Mouse (Mus musculus) erythroblast, embryonic 14.5 days (primary cell): ENCODE data around the gene Phlda2. TPM values are rescaled to one million over a fixed set of nuclear protein-coding genes. Genes with fewer than 3 reads are reported as not detected.

Experiments
- H3K27me3 ChIP-seq: 2 replicates; pipeline ENCODE4 v1.6.1; 2012; ENCODE audit warnings: inconsistent platforms; ENCODE audit not compliant: control insufficient read depth
- H3K36me3 ChIP-seq: 2 replicates; pipeline ENCODE4 v1.6.1; 2012; ENCODE audit warnings: mild to moderate bottlenecking, inconsistent platforms; ENCODE audit not compliant: control insufficient read depth
- H3K4me1 ChIP-seq: 2 replicates; pipeline ENCODE4 v1.6.1; 2012; ENCODE audit warnings: inconsistent platforms; ENCODE audit not compliant: control insufficient read depth
- H3K4me3 ChIP-seq: replicated peaks from 2 replicates; pipeline ENCODE3; 2012; ENCODE audit warnings: moderate library complexity, mild to moderate bottlenecking, inconsistent platforms
- H3K9me3 ChIP-seq: 2 replicates; pipeline ENCODE4 v1.6.1; 2012; ENCODE audit warnings: low read length, inconsistent platforms, mixed read lengths; ENCODE audit not compliant: control insufficient read depth
- GATA1 ChIP-seq: IDR thresholded peaks from 2 replicates; pipeline ENCODE4 v1.6.1; 2012; ENCODE audit warnings: low read length, inconsistent platforms, mixed read lengths
- TAL1 ChIP-seq: IDR thresholded peaks from 3 replicates; pipeline ENCODE4 v1.6.1; 2012; ENCODE audit warnings: low read length, inconsistent platforms, mixed read lengths
- polyA plus RNA-seq: library from polyadenylated mRNA; stranded (reverse); fragments of >175 nt; gene quantifications from 2 replicates; pipeline ENCODE4 v1.2.3, GENCODE M21; 2012

Phlda2 gene
- polyA plus RNA-seq, 1 experiment, result 0.18 TPM

DNA sequence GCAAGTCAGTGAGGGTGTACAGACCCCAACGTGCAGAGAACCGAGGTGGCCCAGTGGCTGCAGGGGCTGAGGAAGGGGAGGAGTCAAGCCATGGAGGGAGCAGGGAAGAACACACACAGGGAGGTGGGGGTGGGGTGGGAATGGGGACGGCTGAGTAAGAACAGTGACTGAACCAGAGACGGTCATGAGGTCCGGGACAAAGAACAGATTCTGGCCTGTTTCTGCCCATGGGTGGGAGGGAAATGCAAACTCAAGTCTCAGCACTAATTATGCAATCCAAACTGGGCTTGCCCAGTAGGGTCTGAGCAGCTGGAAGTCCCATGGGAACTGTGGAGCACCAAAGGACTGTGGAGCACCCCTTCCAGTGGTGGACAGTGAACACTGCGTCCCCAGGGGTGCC is 20.4 kb downstream of the Phlda2 start:
- Histone ChIP-seq H3K27me3 (peaks cover 13% of the 10 kb centered on the region), H3K9me3 (no peaks in the 10 kb centered on the region), H3K4me1 (no peaks in the 10 kb centered on the region), H3K4me3 (no peak overlapping the region), H3K36me3 (no peaks in the 10 kb centered on the region)
- no peak for TF ChIP-seq TAL1
- TF ChIP-seq GATA1, result no peak

DNA sequence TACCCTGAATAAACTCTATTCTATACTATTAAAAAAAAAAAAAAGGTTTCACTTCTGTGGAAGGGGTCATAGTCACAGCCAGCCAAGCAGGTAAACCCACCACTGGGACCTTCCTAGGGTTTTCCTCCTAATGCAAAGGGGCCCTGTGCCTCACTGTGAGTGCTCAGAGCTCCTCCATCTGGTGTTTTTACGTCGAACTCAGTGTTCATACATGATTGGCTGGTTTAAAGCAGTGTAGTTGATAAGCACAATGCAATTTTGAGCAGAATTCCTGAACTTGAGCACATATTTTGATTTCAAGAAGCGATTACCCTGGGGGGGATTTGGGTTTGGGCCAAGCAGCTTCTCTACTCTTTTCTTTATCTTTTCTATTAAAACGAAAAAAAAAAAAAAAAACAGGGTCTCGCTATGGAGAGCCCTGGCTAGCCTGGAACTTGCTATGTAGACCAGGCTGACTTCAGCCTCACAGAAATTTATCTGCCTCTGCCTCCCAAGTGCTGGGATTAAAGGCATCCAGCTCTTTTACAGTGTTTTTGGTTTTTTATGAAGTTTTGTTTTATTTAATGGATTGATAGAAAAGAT is 21.1 kb downstream of the Phlda2 start:
- Histone ChIP-seq H3K27me3 (peaks cover 13% of the 10 kb centered on the region), H3K9me3 (no peaks in the 10 kb centered on the region), H3K36me3 (no peaks in the 10 kb centered on the region), H3K4me1 (no peaks in the 10 kb centered on the region), H3K4me3 (no peak overlapping the region)
- TF ChIP-seq GATA1, result no peak
- no peak for TF ChIP-seq TAL1

DNA sequence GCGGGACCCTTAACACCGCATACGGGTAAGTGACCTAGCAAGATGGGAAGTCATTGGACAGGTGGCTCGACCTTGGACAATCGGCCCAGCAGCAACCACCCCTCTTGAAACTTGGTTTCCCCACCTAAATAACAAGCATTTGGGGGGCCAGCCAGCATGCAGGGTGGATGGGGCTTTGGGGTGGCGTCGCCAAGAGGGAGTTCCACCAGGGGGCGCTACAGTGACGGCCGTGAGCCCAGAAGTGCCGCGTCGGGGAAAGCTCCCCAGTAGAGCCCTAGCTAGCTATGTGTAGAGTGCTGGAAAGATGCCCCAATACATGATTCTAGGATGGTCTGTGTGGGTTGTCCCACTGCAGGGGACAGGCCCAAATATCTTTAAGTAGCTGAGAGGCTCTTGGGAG is 22.5 kb downstream of the Phlda2 start:
- H3K4me1 ChIP-seq, result no peaks in the 10 kb centered on the region
- no peaks in the 10 kb centered on the region for H3K9me3 ChIP-seq
- H3K4me3 ChIP-seq, result no peak overlapping the region
- TF ChIP-seq GATA1 (no peak), TAL1 (no peak)
- no peaks in the 10 kb centered on the region for H3K36me3 ChIP-seq
- H3K27me3 ChIP-seq, result peaks cover 13% of the 10 kb centered on the region

DNA sequence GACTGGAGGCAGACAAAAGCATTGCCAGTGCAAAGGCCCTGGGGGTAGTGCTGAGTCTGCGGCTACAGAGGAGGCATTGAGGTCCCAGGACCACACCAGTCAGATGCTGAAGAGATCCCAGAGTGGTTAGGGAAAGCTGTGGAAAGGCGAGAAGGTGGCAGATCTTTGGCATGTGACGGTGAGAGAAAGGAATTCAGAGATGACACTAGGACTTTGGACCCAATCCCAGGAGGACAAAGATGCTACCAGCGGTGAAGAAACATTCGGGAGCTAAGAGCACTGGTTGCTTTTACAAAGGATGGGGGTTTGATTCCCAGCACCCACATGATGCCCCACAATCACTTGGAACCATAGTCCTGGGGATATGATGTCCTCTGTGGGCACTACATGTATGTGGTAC is 25.1 kb downstream of the Phlda2 start:
- TF ChIP-seq TAL1, result no peak
- TF ChIP-seq GATA1, result no peak
- Histone ChIP-seq H3K4me1 (no peaks in the 10 kb centered on the region), H3K27me3 (peaks cover 10% of the 10 kb centered on the region), H3K4me3 (no peak overlapping the region), H3K9me3 (no peaks in the 10 kb centered on the region), H3K36me3 (no peaks in the 10 kb centered on the region)

DNA sequence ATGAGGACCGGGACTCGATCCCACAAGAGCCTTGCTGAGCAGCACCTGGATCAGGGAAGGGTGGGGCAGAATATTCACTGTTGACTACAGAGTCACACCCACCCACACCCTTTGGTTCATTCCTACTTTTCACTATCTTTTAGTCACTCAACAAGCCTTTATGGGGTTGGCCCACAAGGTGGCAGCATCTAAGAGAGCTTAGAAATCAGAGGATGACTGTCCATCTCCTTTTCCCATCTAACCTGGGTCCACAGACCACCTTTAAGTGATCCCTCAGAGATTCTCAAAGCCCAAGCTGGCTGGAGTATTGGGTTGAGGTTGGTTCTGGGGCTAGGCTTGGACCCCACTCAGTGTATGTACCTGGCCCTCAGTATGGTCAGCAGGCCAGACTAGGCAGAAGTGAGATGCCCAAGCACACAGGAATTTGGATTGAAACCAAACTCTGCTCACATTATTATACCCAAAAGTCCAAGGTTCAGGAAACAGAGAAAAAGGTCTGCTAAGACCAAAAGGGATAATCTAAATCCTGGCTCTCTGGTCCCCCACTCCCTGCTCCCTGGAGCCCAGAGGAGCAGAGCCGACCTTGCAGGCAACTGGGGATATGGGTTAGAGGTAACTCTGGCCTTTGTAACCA is 26.1 kb downstream of the Phlda2 start:
- Histone ChIP-seq H3K4me3 (no peak overlapping the region), H3K4me1 (no peaks in the 10 kb centered on the region), H3K9me3 (no peaks in the 10 kb centered on the region), H3K27me3 (peaks cover 8% of the 10 kb centered on the region), H3K36me3 (no peaks in the 10 kb centered on the region)
- TF ChIP-seq TAL1, result no peak
- no peak for TF ChIP-seq GATA1

DNA sequence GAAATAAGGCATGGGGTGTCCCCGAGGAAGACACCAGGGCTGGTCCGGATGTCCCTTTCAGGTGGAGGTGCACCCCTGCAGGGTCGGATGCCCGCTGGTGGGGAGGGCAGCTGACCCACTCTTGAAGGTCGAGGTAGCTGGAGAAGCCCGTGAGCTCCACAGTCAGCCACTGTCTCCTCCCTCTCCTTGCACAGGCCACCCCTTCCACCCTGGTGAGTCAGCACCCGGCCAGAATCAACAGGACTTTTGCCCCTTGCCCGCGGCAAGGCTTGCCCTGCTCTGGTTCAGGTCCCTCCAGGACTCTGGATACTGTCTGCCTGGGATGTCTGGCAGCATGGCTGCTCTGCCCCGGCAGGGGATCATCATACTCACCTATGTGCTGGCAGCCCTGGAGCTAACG is 27.1 kb downstream of the Phlda2 start:
- Histone ChIP-seq H3K4me3 (no peak overlapping the region), H3K36me3 (no peaks in the 10 kb centered on the region), H3K9me3 (no peaks in the 10 kb centered on the region), H3K4me1 (no peaks in the 10 kb centered on the region), H3K27me3 (peaks cover 4% of the 10 kb centered on the region)
- TF ChIP-seq GATA1 (no peak), TAL1 (no peak)

DNA sequence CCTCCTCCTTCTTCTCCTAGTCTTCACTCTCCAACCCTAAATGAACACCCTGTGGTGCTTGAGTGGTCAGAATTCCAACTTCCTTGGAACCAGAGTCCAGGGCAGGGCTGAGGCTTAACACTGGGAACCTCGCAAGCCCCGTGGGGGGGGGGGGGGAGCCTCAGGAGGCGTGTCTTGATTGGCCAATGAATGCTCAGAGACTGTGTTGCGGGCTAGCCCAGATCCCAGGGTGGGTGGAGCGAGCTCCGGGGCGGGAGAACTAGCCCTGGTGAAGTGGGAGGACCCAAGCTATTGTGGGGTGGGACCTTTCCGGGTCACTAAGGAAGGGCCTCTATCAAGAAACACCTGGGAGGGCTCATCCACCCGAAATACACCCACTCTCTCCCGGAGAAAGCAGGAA is 28.1 kb downstream of the Phlda2 start:
- Histone ChIP-seq H3K36me3 (no peaks in the 10 kb centered on the region), H3K27me3 (0 out of 2 replicates have a peak, but pooled peaks cover 3% of the 10 kb centered on the region), H3K9me3 (no peaks in the 10 kb centered on the region), H3K4me3 (no peak overlapping the region), H3K4me1 (no peaks in the 10 kb centered on the region)
- TF ChIP-seq TAL1, result no peak

DNA sequence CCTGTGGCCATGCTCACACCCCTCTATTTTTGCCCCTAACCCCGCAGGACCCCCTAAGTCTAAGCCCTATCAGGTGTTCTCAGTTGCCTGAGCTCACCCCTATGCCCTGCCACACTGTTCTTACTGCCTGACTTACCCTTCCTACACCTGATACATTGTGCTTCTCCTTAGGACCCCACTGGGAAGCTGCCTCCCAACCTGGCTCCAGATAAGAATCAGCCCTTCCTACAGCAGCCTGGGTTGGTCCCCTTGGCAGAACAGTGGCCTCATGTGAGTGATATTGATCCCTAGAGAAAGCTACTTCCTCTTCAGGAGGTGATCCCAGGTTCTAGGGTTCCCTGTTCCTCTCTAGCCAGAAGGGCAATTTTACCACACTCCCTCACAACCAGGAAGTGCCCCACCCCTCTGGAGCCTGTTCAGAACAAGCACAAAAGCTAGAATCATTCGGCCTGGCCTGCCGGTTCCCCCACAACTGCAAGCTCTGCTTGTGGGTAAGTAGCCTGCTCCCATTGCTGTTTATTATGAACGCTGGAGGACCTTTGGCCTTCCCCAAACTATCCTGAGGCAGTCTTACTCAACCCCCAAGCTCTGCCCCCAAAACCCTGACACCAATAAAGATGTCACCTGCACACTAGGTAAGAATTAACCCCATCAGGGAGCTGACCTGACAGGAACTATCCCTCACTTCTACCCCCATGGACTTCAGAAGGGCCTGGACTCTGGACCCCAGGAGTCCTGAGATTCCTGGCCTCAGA is 29.4 kb downstream of the Phlda2 start, which contains the start of gene Slc22a18:
Slc22a18 (plus strand) TSS at position 390 of the 755 bp plus-strand sequence.
- Histone ChIP-seq H3K4me3 (no peak within 1 kb of the TSS), H3K36me3 (no peaks in the 10 kb centered on the region), H3K27me3 (no peaks in the 10 kb centered on the region), H3K4me1 (0 out of 2 replicates have a peak, but pooled peaks cover 3% of the 10 kb centered on the region), H3K9me3 (no peaks in the 10 kb centered on the region)
- TF ChIP-seq TAL1 (no peak), GATA1 (no peak)

DNA sequence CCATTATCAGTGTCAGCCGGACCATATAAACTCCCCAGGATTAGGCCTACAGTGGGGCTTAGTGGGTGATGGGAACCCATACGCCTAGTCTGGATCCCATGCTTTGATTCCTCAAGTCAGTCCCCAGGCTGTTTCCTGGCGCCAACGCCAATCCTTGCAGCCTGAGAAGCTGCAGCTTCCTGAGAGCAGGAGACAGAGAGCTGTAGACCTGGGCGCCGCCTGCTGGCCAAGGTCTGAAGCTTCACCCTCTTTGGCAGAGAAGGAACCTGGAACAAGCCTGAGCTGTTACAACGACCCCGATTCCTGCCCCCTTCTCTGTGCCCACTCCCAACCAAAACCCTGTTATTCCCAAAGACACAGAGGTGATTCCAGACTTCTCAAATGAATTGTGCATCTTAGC is 33.0 kb downstream of the Phlda2 start:
- no peaks in the 10 kb centered on the region for H3K36me3 ChIP-seq
- H3K9me3 ChIP-seq, result peaks cover under 1% of the 10 kb centered on the region
- no peak overlapping the region for H3K4me3 ChIP-seq
- peaks cover 11% of the 10 kb centered on the region for H3K4me1 ChIP-seq
- TF ChIP-seq TAL1, result no peak
- no peak for TF ChIP-seq GATA1
- H3K27me3 ChIP-seq, result peaks cover 16% of the 10 kb centered on the region
